Mouse (Mus musculus) liver, embryonic 13.5 days (tissue): ENCODE measurements around the gene Pacrg. TPM values are rescaled to one million over a fixed set of nuclear protein-coding genes. Genes with fewer than 3 reads are reported as not detected.

Experiments used
- ATAC-seq: fragments of 200-750 bp; cut with Nextera tagmentation; 2 replicates; pipeline ENCODE4 v1.8.0; 2017; ENCODE audit warnings: low read depth, mild to moderate bottlenecking, moderate number of reproducible peaks, moderate library complexity
- DNase-seq: peaks from one replicate; pipeline ENCODE4 v3.0.0; 2022
- H3K27ac ChIP-seq: fragments of 300-500 bp; sonication (generic); 2 replicates; pipeline ENCODE4 v1.5.1; 2015; ENCODE audit warnings: moderate library complexity, mild to moderate bottlenecking, inconsistent platforms
- H3K27me3 ChIP-seq: fragments of 300-500 bp; sonication (generic); 2 replicates; pipeline ENCODE4 v1.6.1; 2015; ENCODE audit warnings: mild to moderate bottlenecking, inconsistent platforms
- H3K36me3 ChIP-seq: fragments of 300-500 bp; sonication (generic); 2 replicates; pipeline ENCODE4 v1.6.1; 2015; ENCODE audit warnings: mild to moderate bottlenecking, inconsistent platforms
- H3K4me1 ChIP-seq: fragments of 300-500 bp; sonication (generic); replicated peaks from 2 replicates; pipeline ENCODE4 v1.6.1; 2015; ENCODE audit warnings: inconsistent platforms
- H3K4me2 ChIP-seq: fragments of 300-500 bp; sonication (generic); 2 replicates; pipeline ENCODE4 v1.6.1; 2015; ENCODE audit warnings: inconsistent platforms, mild to moderate bottlenecking, moderate library complexity
- H3K4me3 ChIP-seq: fragments of 300-500 bp; sonication (generic); replicated peaks from 2 replicates; pipeline ENCODE4 v1.5.1; 2015; ENCODE audit warnings: mild to moderate bottlenecking, inconsistent platforms
- H3K9ac ChIP-seq: fragments of 300-500 bp; sonication (generic); 2 replicates; pipeline ENCODE4 v1.6.1; 2015; ENCODE audit warnings: mild to moderate bottlenecking, inconsistent platforms
- H3K9me3 ChIP-seq: fragments of 300-500 bp; sonication (generic); replicated peaks from 2 replicates; pipeline ENCODE4 v1.6.1; 2016; ENCODE audit warnings: inconsistent platforms
- WGBS: fragments of 180-500 bp; shearing (Covaris S2); methylation state at CpG from one replicate; pipeline ENCODE4 v1.1.7; 2015; ENCODE audit not compliant: insufficient replicate concordance; 5-methylcytosine and 5-hydroxymethylcytosine counted together
- polyA plus RNA-seq: library from polyadenylated mRNA; unstranded; fragments of >200 nt; fragmentation: Nextera tagmentation; extraction: Ambion mirVana; gene quantifications from 2 replicates; pipeline ENCODE4 v1.2.1, GENCODE M21; 2015

Gene Pacrg
- polyA plus RNA-seq, 1 experiment from 2014 or later: 0.07 TPM

DNA sequence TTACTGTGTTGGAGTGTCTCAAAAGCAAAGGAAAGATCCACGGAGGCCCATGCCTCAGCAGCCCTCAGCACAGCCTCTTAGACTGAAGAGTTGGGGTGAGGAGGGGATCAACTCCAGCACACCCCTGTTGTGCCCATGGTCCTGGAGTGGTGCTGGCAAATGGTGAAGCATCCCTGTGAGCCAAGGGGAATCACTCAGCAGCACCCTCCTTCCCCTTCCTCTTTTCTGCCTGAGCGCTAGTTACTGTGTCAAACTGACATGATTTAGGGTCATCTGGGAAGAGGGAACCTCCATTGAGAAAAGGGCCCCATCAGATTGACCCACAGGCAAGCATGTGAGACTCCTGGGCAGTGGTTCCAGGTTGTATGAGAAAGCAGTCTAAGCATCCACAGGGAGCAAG lies 299.3 kb downstream of the Pacrg start:
- H3K4me1 ChIP-seq: no peaks in the 10 kb centered on the region
- ATAC-seq (no peak), DNase-seq (no peak)
- no peak overlapping the region for H3K9ac ChIP-seq
- no peak overlapping the region for H3K4me2 ChIP-seq
- no peaks in the 10 kb centered on the region for H3K27me3 ChIP-seq
- no peak overlapping the region for H3K4me3 ChIP-seq
- H3K9me3 ChIP-seq: no peaks in the 10 kb centered on the region
- H3K27ac ChIP-seq: no peak overlapping the region
- 36% methylated on average over 2 of the region's 2 CpGs for WGBS
- H3K36me3 ChIP-seq: no peaks in the 10 kb centered on the region

DNA sequence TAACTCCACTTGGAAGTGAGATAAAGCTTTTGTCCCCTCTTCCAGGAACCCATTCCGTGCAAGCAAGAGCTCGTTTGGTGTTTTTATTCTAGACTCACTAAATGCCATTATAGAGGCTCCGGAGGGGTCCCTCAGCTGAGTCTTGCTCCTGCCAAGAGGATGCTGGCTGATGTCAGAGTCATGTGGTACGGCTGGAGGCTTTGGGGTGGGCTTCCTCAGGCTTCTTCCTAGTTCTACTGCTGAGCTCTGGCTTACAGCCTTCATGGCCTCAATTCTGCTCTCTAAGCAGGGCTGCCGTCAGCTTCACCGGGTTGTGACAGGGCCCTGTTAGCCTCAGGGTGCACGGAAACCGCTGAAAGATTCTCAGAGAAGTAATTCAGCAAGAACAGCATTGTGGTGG lies 305.9 kb downstream of the Pacrg start:
- WGBS: 61% methylated on average over 8 of the region's 8 CpGs
- Histone ChIP-seq H3K27ac (no peak overlapping the region), H3K4me3 (no peak overlapping the region), H3K4me2 (no peak overlapping the region), H3K4me1 (no peaks in the 10 kb centered on the region), H3K9ac (no peak overlapping the region), H3K9me3 (no peaks in the 10 kb centered on the region), H3K36me3 (no peaks in the 10 kb centered on the region), H3K27me3 (no peaks in the 10 kb centered on the region)
- ATAC-seq: no peak
- DNase-seq: no peak

DNA sequence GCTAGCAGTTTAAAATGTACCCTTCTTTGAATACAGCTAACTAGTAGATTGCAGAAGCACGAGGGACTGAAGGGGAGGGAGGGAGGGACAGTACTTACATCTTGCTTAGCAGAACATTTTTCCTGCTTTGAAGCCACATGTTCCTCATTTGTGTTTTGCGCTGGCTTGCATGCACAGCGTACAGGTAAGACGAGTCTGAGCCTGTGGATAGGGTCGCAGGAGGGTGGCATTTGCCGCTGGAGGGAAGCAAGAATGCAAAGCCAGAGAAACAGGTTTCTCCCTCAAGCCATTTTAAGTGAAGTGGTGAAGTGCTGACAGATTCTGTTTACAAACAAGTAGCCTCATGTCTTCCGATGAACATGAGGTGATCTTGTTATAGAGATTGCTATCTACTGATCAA lies 306.6 kb downstream of the Pacrg start:
- H3K9ac ChIP-seq: no peak overlapping the region
- WGBS: 40% methylated on average over 7 of the region's 7 CpGs
- H3K9me3 ChIP-seq: no peaks in the 10 kb centered on the region
- ATAC-seq: no peak
- DNase-seq: no peak
- no peaks in the 10 kb centered on the region for H3K27me3 ChIP-seq
- H3K27ac ChIP-seq: no peak overlapping the region
- H3K4me1 ChIP-seq: no peaks in the 10 kb centered on the region
- no peak overlapping the region for H3K4me3 ChIP-seq
- H3K36me3 ChIP-seq: no peaks in the 10 kb centered on the region
- no peak overlapping the region for H3K4me2 ChIP-seq

DNA sequence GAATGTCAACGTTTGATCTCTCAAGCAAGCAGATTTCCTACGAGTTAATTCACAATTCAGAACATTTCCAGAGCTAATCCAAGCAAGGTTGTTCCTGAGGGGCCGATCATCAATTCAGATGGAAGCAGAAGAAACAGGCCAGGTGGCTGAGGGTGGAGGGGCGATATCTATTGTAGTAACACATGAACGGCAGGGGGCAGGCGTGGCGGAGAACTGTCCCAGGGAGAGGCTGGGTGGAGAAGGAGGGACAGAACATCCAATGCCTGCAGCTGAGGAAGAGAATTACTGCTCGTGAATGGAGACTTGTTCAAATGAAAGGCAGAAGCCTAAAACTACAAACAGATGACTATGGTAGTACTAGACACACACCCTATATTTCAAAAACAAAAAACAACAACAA lies 309.1 kb downstream of the Pacrg start:
- H3K36me3 ChIP-seq: no peaks in the 10 kb centered on the region
- H3K9me3 ChIP-seq: no peaks in the 10 kb centered on the region
- no peak overlapping the region for H3K4me3 ChIP-seq
- H3K27me3 ChIP-seq: no peaks in the 10 kb centered on the region
- no peaks in the 10 kb centered on the region for H3K4me1 ChIP-seq
- H3K9ac ChIP-seq: no peak overlapping the region
- no peak overlapping the region for H3K27ac ChIP-seq
- ATAC-seq (no peak), DNase-seq (no peak)
- WGBS: 36% methylated on average over 8 of the region's 8 CpGs
- no peak overlapping the region for H3K4me2 ChIP-seq

DNA sequence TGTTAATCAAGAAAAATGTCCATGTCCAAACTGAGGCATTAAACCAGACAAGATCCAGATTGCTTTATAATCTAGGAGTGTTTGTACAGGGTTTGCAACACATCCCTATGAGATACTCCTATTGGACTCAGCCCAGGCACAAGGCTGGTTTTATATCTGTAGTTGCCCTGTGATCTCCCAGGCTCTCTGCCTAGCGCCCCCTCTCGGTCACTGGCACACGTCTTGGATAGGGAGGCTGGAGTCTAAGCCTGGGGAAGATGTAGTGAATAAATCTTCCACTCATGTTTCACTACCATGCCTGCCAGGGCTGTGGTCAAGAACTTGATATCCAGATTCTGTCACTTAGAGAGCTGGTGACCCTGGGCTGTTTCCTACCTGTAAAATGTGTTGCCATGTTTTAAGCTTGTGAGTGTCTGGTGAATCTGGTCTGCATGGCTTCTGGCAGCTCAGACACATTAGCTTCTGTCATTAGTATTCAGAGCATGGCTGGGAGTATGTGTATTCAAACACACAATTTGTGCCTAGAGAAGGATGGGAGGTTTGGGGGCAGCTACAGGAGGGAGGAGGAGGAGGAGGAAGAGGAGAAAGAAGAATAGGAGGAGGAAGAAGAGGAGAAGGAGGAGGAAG lies 310.7 kb downstream of the Pacrg start:
- Histone ChIP-seq H3K36me3 (no peaks in the 10 kb centered on the region), H3K9ac (no peak overlapping the region), H3K9me3 (no peaks in the 10 kb centered on the region), H3K27ac (no peak overlapping the region), H3K4me2 (no peak overlapping the region), H3K4me1 (no peaks in the 10 kb centered on the region), H3K27me3 (no peaks in the 10 kb centered on the region), H3K4me3 (no peak overlapping the region)
- ATAC-seq (no peak), DNase-seq (no peak)
- 60% methylated on average over 3 of the region's 3 CpGs for WGBS

DNA sequence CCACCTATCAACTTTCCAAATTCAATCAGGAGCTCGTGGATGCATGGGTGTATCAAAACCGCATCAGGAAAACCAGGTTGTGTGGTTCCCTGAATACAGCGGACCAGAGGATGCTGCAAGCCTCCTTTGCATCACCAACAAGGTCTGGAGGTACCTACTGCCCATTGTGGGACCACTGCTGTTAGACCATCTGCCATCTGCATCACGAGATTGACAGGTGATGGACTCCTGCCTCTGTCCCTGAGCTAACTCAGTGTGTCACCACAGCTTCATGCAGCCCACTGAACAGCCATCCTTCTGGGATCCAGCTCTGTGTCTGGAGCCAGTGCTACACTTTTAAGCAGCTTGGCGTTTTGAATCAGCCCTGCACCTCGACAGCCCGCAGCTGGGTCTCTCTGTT lies 318.8 kb downstream of the Pacrg start:
- 64% methylated on average over 7 of the region's 7 CpGs for WGBS
- Histone ChIP-seq H3K36me3 (no peaks in the 10 kb centered on the region), H3K27me3 (no peaks in the 10 kb centered on the region), H3K27ac (no peak overlapping the region), H3K4me2 (no peak overlapping the region), H3K4me1 (no peaks in the 10 kb centered on the region), H3K4me3 (no peak overlapping the region), H3K9ac (no peak overlapping the region), H3K9me3 (no peaks in the 10 kb centered on the region)
- ATAC-seq: no peak
- DNase-seq: no peak

DNA sequence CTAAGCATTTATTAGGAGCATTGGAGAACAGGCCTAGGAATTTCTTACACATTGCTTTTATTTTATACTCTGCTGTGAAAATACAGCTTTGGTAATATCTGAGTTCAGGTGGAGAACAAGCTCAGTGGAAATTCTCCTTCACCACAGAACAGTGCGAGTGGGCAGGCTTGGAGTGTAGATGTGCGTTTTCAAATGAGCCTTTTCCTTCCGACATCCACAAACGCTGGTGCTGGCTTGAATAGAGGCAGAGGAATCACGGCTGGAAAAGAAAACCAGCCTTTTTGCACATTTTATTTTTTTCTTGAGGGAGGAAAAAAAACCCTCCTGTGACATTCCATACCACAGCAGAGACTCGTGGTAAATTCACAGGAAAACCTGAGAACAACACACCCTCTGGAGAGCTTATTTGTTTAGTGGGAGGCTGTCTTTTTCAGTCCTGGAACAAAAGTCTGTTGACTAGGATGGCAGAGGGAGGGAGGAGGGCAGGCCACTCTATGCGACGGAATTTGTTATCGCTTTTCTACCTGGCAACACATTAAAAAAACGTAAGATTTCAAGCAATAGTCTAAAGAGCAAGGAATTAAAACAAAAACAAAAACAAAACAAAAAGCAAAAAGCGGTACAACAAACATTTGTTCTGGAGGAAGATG lies 320.5 kb downstream of the Pacrg start:
- Histone ChIP-seq H3K27ac (no peak overlapping the region), H3K9ac (no peak overlapping the region), H3K4me2 (no peak overlapping the region), H3K4me1 (no peaks in the 10 kb centered on the region), H3K4me3 (no peak overlapping the region), H3K27me3 (no peaks in the 10 kb centered on the region), H3K36me3 (no peaks in the 10 kb centered on the region), H3K9me3 (no peaks in the 10 kb centered on the region)
- WGBS: 48% methylated on average over 11 of the region's 11 CpGs
- no peak for ATAC-seq
- DNase-seq: no peak

DNA sequence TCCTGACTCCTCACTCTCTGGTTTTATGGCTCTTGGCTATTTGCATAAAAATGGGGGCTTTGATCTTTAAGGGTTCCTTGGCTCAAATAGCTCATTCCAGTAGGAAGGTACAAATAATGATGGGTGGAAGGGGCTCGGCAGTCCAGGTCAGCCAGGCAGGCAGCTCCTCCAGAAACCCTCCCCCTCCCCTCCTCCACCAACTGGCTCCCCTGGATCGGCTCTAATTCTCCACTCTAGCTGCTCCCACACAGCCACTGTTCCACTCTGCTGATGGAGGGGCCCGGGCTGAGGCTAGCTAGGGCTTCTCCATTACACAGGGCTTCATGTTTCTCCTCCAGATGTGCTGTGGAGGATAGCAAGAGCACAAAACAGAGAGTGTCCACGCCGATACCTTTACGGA lies 325.3 kb downstream of the Pacrg start:
- WGBS: 63% methylated on average over 6 of the region's 6 CpGs
- Histone ChIP-seq H3K9ac (no peak overlapping the region), H3K27me3 (no peaks in the 10 kb centered on the region), H3K4me1 (no peaks in the 10 kb centered on the region), H3K4me2 (no peak overlapping the region), H3K36me3 (no peaks in the 10 kb centered on the region), H3K4me3 (no peak overlapping the region), H3K27ac (no peak overlapping the region), H3K9me3 (no peaks in the 10 kb centered on the region)
- ATAC-seq (no peak), DNase-seq (no peak)

DNA sequence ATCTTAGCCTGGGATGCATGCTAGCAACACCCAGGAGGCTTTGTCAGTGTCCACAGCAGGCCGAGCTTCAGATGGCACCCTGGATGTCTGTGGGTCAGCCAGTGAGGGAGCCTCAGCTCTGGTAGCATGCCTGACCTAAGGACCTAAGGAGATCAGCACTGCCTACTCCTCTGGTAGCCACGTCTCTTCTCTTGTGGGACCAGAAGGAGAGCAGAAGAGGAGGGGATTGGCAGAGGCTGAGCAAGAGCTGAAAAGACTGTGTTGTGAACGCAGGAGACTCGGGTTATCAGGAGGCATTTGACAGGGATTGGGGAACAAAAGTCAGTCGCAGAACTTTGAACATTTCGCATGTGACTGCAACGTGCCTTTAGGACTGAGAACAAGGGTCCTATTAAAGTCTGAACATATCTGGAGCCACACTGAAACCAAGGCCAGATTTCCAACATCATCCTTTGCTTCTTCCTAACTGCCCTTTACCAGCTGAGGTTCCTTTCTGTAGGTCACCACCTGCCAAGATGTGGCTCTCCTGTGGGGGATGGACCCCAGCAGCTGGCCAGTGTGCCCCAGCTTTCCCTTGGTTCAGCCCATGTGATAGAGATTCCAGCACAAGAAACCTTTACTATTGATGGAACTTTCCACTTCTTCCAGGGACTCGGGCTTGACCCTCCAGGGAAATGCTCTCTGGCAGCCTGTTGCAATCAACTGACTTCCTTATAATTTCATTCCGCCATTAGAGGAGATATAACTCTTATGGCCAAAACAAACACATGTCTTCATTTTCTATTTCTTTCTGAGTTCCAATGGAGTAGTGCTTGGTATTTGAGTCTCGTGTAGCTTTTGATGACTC lies 329.0 kb downstream of the Pacrg start:
- no peak overlapping the region for H3K4me3 ChIP-seq
- no peak overlapping the region for H3K4me2 ChIP-seq
- 58% methylated on average over 10 of the region's 10 CpGs for WGBS
- no peaks in the 10 kb centered on the region for H3K36me3 ChIP-seq
- H3K9ac ChIP-seq: no peak overlapping the region
- H3K27me3 ChIP-seq: no peaks in the 10 kb centered on the region
- DNase-seq: no peak
- no peak overlapping the region for H3K27ac ChIP-seq
- no peaks in the 10 kb centered on the region for H3K9me3 ChIP-seq
- H3K4me1 ChIP-seq: no peaks in the 10 kb centered on the region
- no peak for ATAC-seq

DNA sequence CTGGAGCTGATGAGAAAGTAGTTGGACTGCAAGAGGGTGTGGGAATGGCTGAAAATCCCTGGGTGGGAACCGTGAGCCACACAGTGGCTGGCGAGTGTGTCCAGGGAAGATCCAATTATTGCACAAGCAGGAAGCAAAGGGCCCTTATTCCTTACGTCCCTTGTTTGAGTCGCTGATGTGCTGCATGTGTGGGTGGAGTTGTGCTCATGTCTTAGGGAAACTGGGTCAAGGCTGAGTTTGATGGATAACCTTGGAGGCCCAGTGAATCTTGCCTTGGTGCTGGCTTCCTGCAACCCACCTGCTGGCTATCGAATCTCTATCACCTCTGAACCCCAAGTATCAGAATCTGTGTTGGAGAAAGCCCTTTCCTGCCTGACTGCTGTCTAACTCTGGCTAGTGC lies 329.6 kb downstream of the Pacrg start:
- no peak overlapping the region for H3K27ac ChIP-seq
- H3K36me3 ChIP-seq: no peaks in the 10 kb centered on the region
- H3K4me3 ChIP-seq: no peak overlapping the region
- H3K4me2 ChIP-seq: no peak overlapping the region
- ATAC-seq (no peak), DNase-seq (no peak)
- H3K9me3 ChIP-seq: no peaks in the 10 kb centered on the region
- H3K27me3 ChIP-seq: no peaks in the 10 kb centered on the region
- no peak overlapping the region for H3K9ac ChIP-seq
- WGBS: 48% methylated on average over 5 of the region's 5 CpGs
- no peaks in the 10 kb centered on the region for H3K4me1 ChIP-seq

DNA sequence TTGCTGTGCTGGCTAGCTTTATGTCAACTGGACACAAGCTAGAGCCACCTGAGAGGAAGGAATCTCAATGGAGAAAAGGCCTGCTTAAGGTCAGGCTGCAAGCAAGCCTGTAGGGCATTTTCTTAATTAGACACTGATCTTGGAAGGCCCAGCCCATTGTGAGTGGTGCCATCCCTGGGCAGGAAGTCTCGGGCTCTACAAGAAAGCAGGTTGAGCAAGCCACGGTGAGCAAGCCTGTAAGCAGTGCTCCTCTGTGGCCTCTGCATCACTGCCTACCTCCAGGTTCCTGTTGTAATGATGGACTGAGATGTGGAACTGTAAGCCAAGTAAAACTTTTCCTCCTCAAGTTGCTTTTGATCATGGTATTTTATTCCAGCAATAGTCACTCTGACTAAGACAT lies 332.0 kb downstream of the Pacrg start:
- Histone ChIP-seq H3K27ac (no peak overlapping the region), H3K4me1 (no peaks in the 10 kb centered on the region), H3K27me3 (no peaks in the 10 kb centered on the region), H3K36me3 (no peaks in the 10 kb centered on the region), H3K9me3 (no peaks in the 10 kb centered on the region), H3K4me3 (no peak overlapping the region), H3K4me2 (no peak overlapping the region), H3K9ac (no peak overlapping the region)
- no peak for DNase-seq
- WGBS: 63% methylated on average over 2 of the region's 2 CpGs
- ATAC-seq: no peak
